Mouse (Mus musculus) olfactory bulb, adult 2 months (tissue): Measurements from ENCODE around the gene Klrb1c.

Source experiments
- CTCF ChIP-seq: fragments of 200-500 bp; IDR thresholded peaks from 2 replicates; pipeline ENCODE4 v1.5.1; 2012; ENCODE audit warnings: low read depth, mild to moderate bottlenecking, low read length, moderate library complexity; ENCODE audit not compliant: insufficient read depth
- POLR2A ChIP-seq: fragments of 200-500 bp; IDR thresholded peaks from 2 replicates; pipeline ENCODE4 v1.6.1; 2012; ENCODE audit warnings: mild to moderate bottlenecking, low read depth, low read length, moderate library complexity; ENCODE audit not compliant: insufficient read depth

GRCm38 (mm10) chr6:128768047-128768446 is 21.0 kb downstream of the Klrb1c start:
- TF ChIP-seq CTCF (no peak), POLR2A (no peak)
